Mouse (Mus musculus) liver, adult 2 months (tissue): ENCODE measurements around the gene Mrtfb.

Experiments
- CTCF ChIP-seq: fragments of 200-500 bp; IDR thresholded peaks from 2 replicates; pipeline ENCODE4 v1.5.1; 2011; ENCODE audit warnings: low read depth, low read length, control low read depth
- POLR2A ChIP-seq: fragments of 200-500 bp; IDR thresholded peaks from 2 replicates; pipeline ENCODE4 v1.6.1; 2011; ENCODE audit warnings: low read length, control low read depth; ENCODE audit not compliant: insufficient read depth; ENCODE audit errors: extremely low read depth

DNA sequence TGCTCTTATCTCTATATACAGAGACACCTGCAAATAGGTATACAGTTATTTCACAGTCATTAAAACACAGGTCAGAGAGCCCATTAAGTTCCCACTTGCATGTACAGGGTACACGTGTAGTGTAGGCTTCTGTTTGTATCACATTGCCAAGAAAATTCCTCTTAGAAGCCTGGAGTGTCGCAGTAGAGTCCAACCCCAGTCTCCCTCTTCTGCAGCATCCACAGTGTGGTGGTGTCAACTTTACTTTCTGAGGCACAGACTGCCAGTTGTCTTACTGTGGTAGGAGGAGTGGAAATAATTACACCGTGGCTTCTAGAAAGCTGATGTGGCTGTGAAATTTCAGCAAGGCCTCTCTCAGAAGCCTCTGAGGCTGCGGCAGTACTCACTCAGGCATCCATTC is 158.7 kb downstream of the Mrtfb start:
- no peak for TF ChIP-seq POLR2A
- TF ChIP-seq CTCF: no peak
